Mouse (Mus musculus): Measurements from ENCODE around the gene Gm28171. TPM values are rescaled to one million over a fixed set of nuclear protein-coding genes. Genes with fewer than 3 reads are reported as not detected.
"Not testable (repeated sequence)": the region's sequence is repeated elsewhere in the genome, so short reads cannot be mapped to it uniquely, and the experiment has no call there.

The Gm28171 gene
- not detected in 2 replicates for polyA plus RNA-seq (2014; fragmentation: Nextera tagmentation; extraction: Ambion mirVana)

DNA sequence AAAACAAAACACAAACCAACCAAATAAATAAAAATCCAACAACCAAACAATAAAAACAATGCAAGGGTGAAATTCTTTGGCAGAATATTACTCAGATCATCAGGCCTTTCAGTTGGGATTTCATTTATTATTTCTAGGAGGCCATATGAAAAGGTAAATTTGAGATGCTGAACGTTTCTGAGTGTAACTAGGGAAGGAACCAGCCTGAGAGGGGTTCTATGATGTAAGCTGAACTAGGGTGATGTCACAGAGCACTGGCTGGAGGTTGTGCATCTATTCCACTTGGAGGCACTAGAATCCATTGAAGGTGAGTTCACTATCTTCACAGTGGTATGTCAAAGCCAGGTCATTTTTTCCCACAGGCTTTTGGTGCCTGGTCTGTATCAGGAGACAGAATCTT, at the start of gene Gm28171:
TSS of gene Gm28171 (plus strand) at position 301 of the 400 bp plus-strand sequence.
- not testable (repeated sequence) for DNase-seq (ENCODE audit: low spot score, missing footprints); H3K9me3 ChIP-seq (ENCODE audit: control insufficient read depth, low read length); H3K4me2 ChIP-seq; H3K36me3 ChIP-seq (ENCODE audit: control insufficient read depth, insufficient read depth, low read length); H3K4me1 ChIP-seq (ENCODE audit: control insufficient read depth, insufficient read depth, low read length); ATAC-seq (ENCODE audit: low FRiP score); H3K27me3 ChIP-seq (ENCODE audit: control insufficient read depth, insufficient read depth, low read length); H3K9ac ChIP-seq (ENCODE audit: low read length); H3K4me3 ChIP-seq (ENCODE audit: low read depth, low read length); H3K27ac ChIP-seq (ENCODE audit: low read depth, low read length)
- WGBS, result no CpG with 5 or more reads among the region's 1 CpGs

Other genes starting within 250 kb of the Gm28171 start
- not detected in 2 replicates for gene Gm21854, start 136.4 kb upstream of the Gm28171 start, polyA plus RNA-seq (2014; fragmentation: Nextera tagmentation; extraction: Ambion mirVana)
- not detected in 2 replicates for gene Gm20914, start 67.4 kb upstream of the Gm28171 start, polyA plus RNA-seq (2014; fragmentation: Nextera tagmentation; extraction: Ambion mirVana)
- gene Gm21778, start 149.1 kb downstream of the Gm28171 start, polyA plus RNA-seq (2014; fragmentation: Nextera tagmentation; extraction: Ambion mirVana), result not detected in 2 replicates

Data from midbrain, embryonic 11.5 days (tissue).